Mouse (Mus musculus): ENCODE measurements around the gene Adgrg3.
"Not testable (repeated sequence)": the region's sequence is repeated elsewhere in the genome, so short reads cannot be mapped to it uniquely, and the experiment has no call there.

Adgrg3 gene

GRCm38 (mm10) chr8:95020293-95020777 lies 2.8 kb downstream of the Adgrg3 start:
- in situ Hi-C loops (cut with MboI; ENCODE audit: unreplicated experiment in 2 of 2): loop anchor here (5.0 kb wide), 2 partner anchors 37 to 182 kb away; partner anchors contain the start of genes Drc7 (in 1 of the 2) and Kifc3 (in 1 of the 2)

- in situ Hi-C loops (cut with MboI; ENCODE audit: unreplicated experiment in 2 of 2): loop anchor here (5.0 kb wide), 2 partner anchors 36 to 181 kb away; partner anchors contain the start of genes Drc7 (in 1 of the 2) and Kifc3 (in 1 of the 2)
These were observed 3.3 kb downstream of the Adgrg3 start for GRCm38 (mm10) chr8:95020821-95021220.

- in situ Hi-C loops (cut with MboI; ENCODE audit: unreplicated experiment in 2 of 2): loop anchor here (5.0 kb wide), 2 partner anchors 34 to 179 kb away; partner anchors contain the start of genes Drc7 (in 1 of the 2) and Kifc3 (in 1 of the 2)
These were observed 5.7 kb downstream of the Adgrg3 start for GRCm38 (mm10) chr8:95023201-95023600.

- in situ Hi-C loops (cut with MboI; ENCODE audit: unreplicated experiment in 2 of 2): loop anchor here (5.0 kb wide), 2 partner anchors 33 to 178 kb away; partner anchors contain the start of genes Drc7 (in 1 of the 2) and Kifc3 (in 1 of the 2)
These were observed 6.9 kb downstream of the Adgrg3 start for GRCm38 (mm10) chr8:95024387-95024786.

GRCm38 (mm10) chr8:95025421-95025820 lies 7.9 kb downstream of the Adgrg3 start:
- in situ Hi-C loops (cut with MboI; ENCODE audit: unreplicated experiment in 2 of 2): no loop called here

GRCm38 (mm10) chr8:95028391-95028790 lies 10.9 kb downstream of the Adgrg3 start:
- in situ Hi-C loops (cut with MboI; ENCODE audit: unreplicated experiment in 2 of 2): not testable (repeated sequence)

GRCm38 (mm10) chr8:95037106-95037925 lies 19.8 kb downstream of the Adgrg3 start:
- in situ Hi-C loops (cut with MboI; ENCODE audit: unreplicated experiment in 2 of 2): no loop called here

GRCm38 (mm10) chr8:95041883-95042784 lies 24.6 kb downstream of the Adgrg3 start:
- in situ Hi-C loops (cut with MboI; ENCODE audit: unreplicated experiment in 2 of 2): loop anchor here in 1 of 2 experiments (10.0 kb wide), 1 partner anchor 687 kb away; no protein-coding TSS in a partner anchor

GRCm38 (mm10) chr8:95044811-95045210 lies 27.3 kb downstream of the Adgrg3 start:
- in situ Hi-C loops (cut with MboI; ENCODE audit: unreplicated experiment in 2 of 2): loop anchor here in 1 of 2 experiments (10.0 kb wide), 1 partner anchor 690 kb away; no protein-coding TSS in a partner anchor

GRCm38 (mm10) chr8:95046982-95047381 lies 29.5 kb downstream of the Adgrg3 start:
- in situ Hi-C loops (cut with MboI; ENCODE audit: unreplicated experiment in 2 of 2): loop anchor here in 1 of 2 experiments (10.0 kb wide), 1 partner anchor 692 kb away; no protein-coding TSS in a partner anchor

- in situ Hi-C loops (cut with MboI; ENCODE audit: unreplicated experiment in 2 of 2): loop anchor here in 1 of 2 experiments (10.0 kb wide), 1 partner anchor 693 kb away; no protein-coding TSS in a partner anchor
These were observed 30.6 kb downstream of the Adgrg3 start for GRCm38 (mm10) chr8:95047884-95048680.

GRCm38 (mm10) chr8:95049636-95050035 lies 32.1 kb downstream of the Adgrg3 start:
- in situ Hi-C loops (cut with MboI; ENCODE audit: unreplicated experiment in 2 of 2): loop anchor here (10.0 to 25.0 kb wide), 2 partner anchors 87 to 695 kb away; partner anchors contain the start of gene Adgrg1 (in 1 of the 2)

- in situ Hi-C loops (cut with MboI; ENCODE audit: unreplicated experiment in 2 of 2): loop anchor here in 1 of 2 experiments (25.0 kb wide), 1 partner anchor 92 kb away; the partner anchor contains the start of gene Adgrg1
These were observed 36.9 kb downstream of the Adgrg3 start for GRCm38 (mm10) chr8:95054438-95054837.

GRCm38 (mm10) chr8:95054927-95055510 lies 37.5 kb downstream of the Adgrg3 start, which contains the start of gene Drc7:
Gene Drc7, plus strand, starts transcription at chr8:95055103.
- in situ Hi-C loops (cut with MboI; ENCODE audit: unreplicated experiment in 2 of 2): loop anchor here (5.0 to 25.0 kb wide), 3 partner anchors 33 to 103 kb away; partner anchors contain the start of gene Adgrg1 (in 1 of the 2)

GRCm38 (mm10) chr8:95056414-95056813 lies 38.9 kb downstream of the Adgrg3 start:
- in situ Hi-C loops (cut with MboI; ENCODE audit: unreplicated experiment in 2 of 2): loop anchor here (5.0 to 25.0 kb wide), 3 partner anchors 34 to 104 kb away; partner anchors contain the start of gene Adgrg1 (in 1 of the 2)

GRCm38 (mm10) chr8:95058661-95059060 lies 41.2 kb downstream of the Adgrg3 start:
- in situ Hi-C loops (cut with MboI; ENCODE audit: unreplicated experiment in 2 of 2): loop anchor here (5.0 to 25.0 kb wide), 3 partner anchors 36 to 106 kb away; partner anchors contain the start of gene Adgrg1 (in 1 of the 2)

GRCm38 (mm10) chr8:95059812-95060533 lies 42.5 kb downstream of the Adgrg3 start:
- in situ Hi-C loops (cut with MboI; ENCODE audit: unreplicated experiment in 2 of 2): loop anchor here (5.0 to 25.0 kb wide), 3 partner anchors 38 to 108 kb away; partner anchors contain the start of gene Adgrg1 (in 1 of the 2)

- in situ Hi-C loops (cut with MboI; ENCODE audit: unreplicated experiment in 2 of 2): loop anchor here in 1 of 2 experiments (25.0 kb wide), 1 partner anchor 102 kb away; the partner anchor contains the start of gene Adgrg1
These were observed 47.0 kb downstream of the Adgrg3 start for GRCm38 (mm10) chr8:95064531-95064930.
